Mouse (Mus musculus) MEL (cell line): ENCODE data around the gene Trim40. TPM values are rescaled to one million over a fixed set of nuclear protein-coding genes. Genes with fewer than 3 reads are reported as not detected.

Experiments used
- DNase-seq: peaks from one replicate; pipeline ENCODE4 v3.0.0; 2011; ENCODE audit warnings: low read depth, low spot score
- H3K27ac ChIP-seq: 2 replicates; pipeline ENCODE4 v1.5.1; 2012; ENCODE audit warnings: low read depth, mild to moderate bottlenecking, control low read depth, low read length, moderate library complexity; ENCODE audit not compliant: control insufficient read depth
- H3K27me3 ChIP-seq, 2 experiments: fragments of 150-350 bp in 1 of 2; sonication (generic) in 1 of 2; 2 replicates each; pipeline ENCODE4 v1.6.1; 2012; ENCODE audit warnings: low read length in 2 of 2, mild to moderate bottlenecking in 2 of 2, improper control_type of control experiment in 1 of 2, moderate library complexity in 1 of 2; ENCODE audit not compliant: insufficient read depth in 2 of 2, control insufficient read depth in 1 of 2
- H3K36me3 ChIP-seq, 2 experiments: 2 replicates each; pipeline ENCODE4 v1.6.1; 2012 to 2014; ENCODE audit warnings: low read length in 2 of 2, improper control_type of control experiment in 1 of 2, inconsistent platforms in 1 of 2, mild to moderate bottlenecking in 1 of 2; ENCODE audit not compliant: insufficient read depth in 2 of 2, control insufficient read depth in 1 of 2
- H3K4me1 ChIP-seq, 2 experiments: fragments of 150-350 bp in 1 of 2; sonication (generic) in 1 of 2; 2 replicates each; pipeline ENCODE4 v1.6.1; 2012; ENCODE audit warnings: low read length in 2 of 2, improper control_type of control experiment in 1 of 2, mild to moderate bottlenecking in 1 of 2; ENCODE audit not compliant: insufficient read depth in 2 of 2, control insufficient read depth in 1 of 2
- H3K4me3 ChIP-seq, 2 experiments: fragments of 150-350 bp in 1 of 2; sonication (generic) in 1 of 2; 2 replicates each; pipeline ENCODE4 v1.5.1; 2012; ENCODE audit warnings: low read depth in 2 of 2, low read length in 2 of 2, mild to moderate bottlenecking in 2 of 2, moderate library complexity in 2 of 2, control low read depth in 1 of 2, improper control_type of control experiment in 1 of 2; ENCODE audit not compliant: control insufficient read depth in 1 of 2, insufficient read depth in 1 of 2
- H3K79me2 ChIP-seq: 2 replicates; pipeline ENCODE4 v1.6.1; 2012; ENCODE audit warnings: mild to moderate bottlenecking, low read length, moderate library complexity; ENCODE audit not compliant: control insufficient read depth, poor library complexity, insufficient read depth
- H3K9ac ChIP-seq: 2 replicates; pipeline ENCODE4 v1.6.1; 2012; ENCODE audit warnings: low read depth, mild to moderate bottlenecking, control low read depth, low read length, moderate library complexity; ENCODE audit not compliant: control insufficient read depth, poor library complexity, severe bottlenecking
- H3K9me3 ChIP-seq: fragments of 150-350 bp; sonication (generic); replicated peaks from 2 replicates; pipeline ENCODE4 v1.6.1; 2012; ENCODE audit warnings: mild to moderate bottlenecking, low read length, improper control_type of control experiment, moderate library complexity; ENCODE audit not compliant: insufficient read depth
- BHLHE40 ChIP-seq: IDR thresholded peaks from 2 replicates; pipeline ENCODE4 v1.6.1; 2012; ENCODE audit warnings: low read depth, mild to moderate bottlenecking, inconsistent platforms, low read length, improper control_type of control experiment, borderline replicate concordance
- CHD1 ChIP-seq: IDR thresholded peaks from 2 replicates; pipeline ENCODE4 v1.6.1; 2012; ENCODE audit warnings: low read depth, mild to moderate bottlenecking, inconsistent platforms, low read length, improper control_type of control experiment
- CHD2 ChIP-seq: IDR thresholded peaks from 2 replicates; pipeline ENCODE4 v1.6.1; 2011; ENCODE audit warnings: low read length, improper control_type of control experiment
- CTCF ChIP-seq, 3 experiments: IDR thresholded peaks in 2 of 3; conservative IDR thresholded peaks in 1 of 3; 2 replicates each; pipeline ENCODE4 v1.5.1; 2011 to 2012; ENCODE audit warnings: low read length in 3 of 3, low read depth in 2 of 3, mild to moderate bottlenecking in 2 of 3, improper control_type of control experiment in 1 of 3, inconsistent platforms in 1 of 3, mixed read lengths in 1 of 3, moderate library complexity in 1 of 3; ENCODE audit not compliant: control insufficient read depth in 1 of 3, insufficient read depth in 1 of 3, poor library complexity in 1 of 3, severe bottlenecking in 1 of 3
- GABPA ChIP-seq: IDR thresholded peaks from 2 replicates; pipeline ENCODE4 v1.6.1; 2012; ENCODE audit warnings: low read depth, mild to moderate bottlenecking, inconsistent platforms, low read length, improper control_type of control experiment, moderate library complexity
- JUND ChIP-seq: IDR thresholded peaks from 2 replicates; pipeline ENCODE4 v1.6.1; 2011; ENCODE audit warnings: low read depth, mild to moderate bottlenecking, improper control_type of control experiment, low read length
- MYB ChIP-seq: IDR thresholded peaks from 2 replicates; pipeline ENCODE4 v1.6.1; 2011; ENCODE audit warnings: mild to moderate bottlenecking, low read depth, low read length, improper control_type of control experiment
- NRF1 ChIP-seq: IDR thresholded peaks from 2 replicates; pipeline ENCODE4 v1.6.1; 2014; ENCODE audit warnings: low read depth, mild to moderate bottlenecking, inconsistent platforms, low read length, improper control_type of control experiment, moderate library complexity; ENCODE audit not compliant: poor library complexity, insufficient read depth, severe bottlenecking
- POLR2A ChIP-seq, 2 experiments: IDR thresholded peaks; 2 replicates each; pipeline ENCODE4 v1.6.1; 2011 to 2012; ENCODE audit warnings: low read length in 2 of 2, mild to moderate bottlenecking in 2 of 2, control low read depth in 1 of 2, improper control_type of control experiment in 1 of 2, low read depth in 1 of 2, moderate library complexity in 1 of 2; ENCODE audit not compliant: control insufficient read depth in 1 of 2, insufficient read depth in 1 of 2, poor library complexity in 1 of 2
- RAD21 ChIP-seq: IDR thresholded peaks from 2 replicates; pipeline ENCODE4 v1.6.1; 2011; ENCODE audit warnings: mild to moderate bottlenecking, low read depth, low read length, improper control_type of control experiment
- SIN3A ChIP-seq: IDR thresholded peaks from 2 replicates; pipeline ENCODE4 v1.6.1; 2012; ENCODE audit warnings: low read length, improper control_type of control experiment, inconsistent platforms
- TAL1 ChIP-seq: IDR thresholded peaks from 2 replicates; pipeline ENCODE4 v1.6.1; 2012; ENCODE audit warnings: mild to moderate bottlenecking, inconsistent platforms, low read length, moderate library complexity, mixed read lengths
- TBP ChIP-seq: IDR thresholded peaks from 2 replicates; pipeline ENCODE4 v1.8.0; 2011; ENCODE audit warnings: low read depth, low read length, improper control_type of control experiment
- TCF12 ChIP-seq: IDR thresholded peaks from 2 replicates; pipeline ENCODE4 v1.6.1; 2014; ENCODE audit warnings: low read depth, mild to moderate bottlenecking, inconsistent platforms, low read length, improper control_type of control experiment, moderate library complexity
- UBTF ChIP-seq: IDR thresholded peaks from 2 replicates; pipeline ENCODE4 v1.6.1; 2012; ENCODE audit warnings: low read depth, mild to moderate bottlenecking, inconsistent platforms, low read length, improper control_type of control experiment, moderate library complexity, borderline replicate concordance; ENCODE audit not compliant: insufficient read depth
- USF2 ChIP-seq, 2 experiments: IDR thresholded peaks; 2 replicates each; pipeline ENCODE4 v1.6.1; 2011 to 2012; ENCODE audit warnings: improper control_type of control experiment in 2 of 2, low read length in 2 of 2, borderline replicate concordance in 1 of 2, inconsistent platforms in 1 of 2, low read depth in 1 of 2, mild to moderate bottlenecking in 1 of 2; ENCODE audit not compliant: insufficient read depth in 1 of 2
- ZC3H11A ChIP-seq: IDR thresholded peaks from 2 replicates; pipeline ENCODE4 v1.6.1; 2012; ENCODE audit warnings: low read depth, mild to moderate bottlenecking, inconsistent platforms, low read length, improper control_type of control experiment
- polyA plus RNA-seq, 2 experiments: library from polyadenylated mRNA; stranded (reverse) in 1 of 2; unstranded in 1 of 2; fragments of >175 nt in 1 of 2; fragments of >200 nt in 1 of 2; gene quantifications; 2 replicates each; pipeline versions ENCODE4 v1.2.1 to v1.2.4; 2012; ENCODE audit warnings: low replicate concordance in 2 of 2, low read depth in 1 of 2; ENCODE audit not compliant: insufficient read length in 2 of 2, insufficient read depth in 1 of 2, missing spikeins in 1 of 2
- total RNA-seq: library from RNA; depleted of rRNA; stranded (reverse); fragments of 300-350 nt; gene quantifications from 2 replicates; pipeline ENCODE4 v1.2.3, GENCODE M21; 2012

Trim40 gene
- total and polyA plus RNA-seq, 3 experiments = 0.04 TPM; not detected in 1

DNA sequence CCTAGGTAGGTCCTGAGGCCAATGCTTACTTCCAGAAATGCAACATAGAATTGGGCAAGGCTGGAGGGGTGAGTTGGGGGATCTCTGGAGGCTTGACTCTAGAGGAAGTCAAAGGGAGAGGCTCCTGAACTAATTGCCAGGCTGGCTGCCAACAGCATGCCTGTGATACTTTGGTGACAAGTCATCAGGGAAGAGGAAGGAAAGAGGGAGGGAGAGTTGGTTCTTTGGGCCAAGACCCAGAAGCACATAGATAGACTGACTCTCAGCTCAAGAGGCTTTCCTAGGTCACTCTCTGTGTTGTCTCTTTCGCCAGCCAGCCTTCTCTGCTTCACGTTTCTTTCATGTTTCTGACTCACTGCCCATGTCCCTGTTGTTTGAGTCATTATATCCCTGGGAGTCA, 41.9 kb upstream of the Trim40 start:
- Histone ChIP-seq H3K9ac (no peak overlapping the region), H3K36me3 (no peaks in the 10 kb centered on the region), H3K4me1 (0 out of 4 replicates have a peak, but pooled peaks cover 0 to 4% of the 10 kb centered on the region in 2 experiments), H3K4me3 (no peak overlapping the region), H3K79me2 (no peaks in the 10 kb centered on the region), H3K27ac (no peak overlapping the region), H3K9me3 (no peaks in the 10 kb centered on the region), H3K27me3 (peaks cover 0 to 5% of the 10 kb centered on the region in 2 experiments; a peak in 3 of 4 replicates)
- TF ChIP-seq CHD2 = no peak
- no peak for TF ChIP-seq GABPA
- no peak for TF ChIP-seq TAL1
- TF ChIP-seq USF2 (IDR thresholded peaks at IDR 0.05; ENCODE audit: borderline replicate concordance in 1 of 2, insufficient read depth in 1 of 2, low read depth in 1 of 2, low read length in 2 of 2) = no peak
- no peak for TF ChIP-seq TCF12
- TF ChIP-seq JUND = no peak
- DNase-seq = no peak

DNA sequence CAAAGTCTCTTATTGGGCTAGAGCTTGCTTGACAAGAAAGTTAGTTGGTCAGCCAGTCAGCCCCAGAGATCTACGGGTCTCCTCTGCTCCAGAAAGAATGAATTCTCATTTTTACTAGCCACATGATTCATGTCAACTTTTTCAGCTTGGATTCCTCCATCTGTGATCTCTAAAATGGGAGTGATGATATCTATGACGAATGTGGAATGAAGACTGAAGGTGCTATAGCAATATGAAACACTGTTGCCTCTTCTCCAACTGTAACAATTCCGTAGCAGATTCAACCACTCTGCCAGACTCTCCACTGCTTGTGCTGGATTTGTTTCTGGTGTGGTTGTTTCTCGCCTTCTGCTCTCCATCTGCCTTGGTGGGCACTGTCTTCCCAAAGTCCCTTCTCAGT, 41.2 kb upstream of the Trim40 start:
- H3K79me2 ChIP-seq = no peaks in the 10 kb centered on the region
- peaks cover 0 to 5% of the 10 kb centered on the region in 2 experiments; a peak in 3 of 4 replicates for H3K27me3 ChIP-seq
- H3K27ac ChIP-seq = no peak overlapping the region
- no peak for TF ChIP-seq TBP
- no peak for TF ChIP-seq BHLHE40
- no peak for TF ChIP-seq UBTF
- TF ChIP-seq SIN3A = no peak
- no peak for TF ChIP-seq TAL1
- no peak for TF ChIP-seq ZC3H11A
- TF ChIP-seq RAD21 = no peak
- no peak for TF ChIP-seq TCF12
- TF ChIP-seq MYB = no peak
- no peak for TF ChIP-seq POLR2A (IDR thresholded peaks at IDR 0.05; ENCODE audit: control insufficient read depth in 1 of 2, insufficient read depth in 1 of 2, low read depth in 1 of 2, low read length in 2 of 2, poor library complexity in 1 of 2)
- TF ChIP-seq CTCF (IDR thresholded peaks at IDR 0.05 in 2 of 3, conservative IDR thresholded peaks at IDR 0.05 in 1 of 3; ENCODE audit: control insufficient read depth in 1 of 3, insufficient read depth in 1 of 3, low read depth in 2 of 3, low read length in 3 of 3, poor library complexity in 1 of 3, severe bottlenecking in 1 of 3) = no peak
- no peak for TF ChIP-seq JUND
- TF ChIP-seq NRF1 = no peak
- no peak for TF ChIP-seq CHD1
- H3K9ac ChIP-seq = no peak overlapping the region
- no peak for DNase-seq
- H3K4me1 ChIP-seq = 0 out of 4 replicates have a peak, but pooled peaks cover 0 to 4% of the 10 kb centered on the region in 2 experiments
- no peaks in the 10 kb centered on the region for H3K9me3 ChIP-seq
- no peaks in the 10 kb centered on the region for H3K36me3 ChIP-seq
- H3K4me3 ChIP-seq = no peak overlapping the region
